20 mouse cellular contexts compared by ENCODE assay signal in the genomic region with DNA sequence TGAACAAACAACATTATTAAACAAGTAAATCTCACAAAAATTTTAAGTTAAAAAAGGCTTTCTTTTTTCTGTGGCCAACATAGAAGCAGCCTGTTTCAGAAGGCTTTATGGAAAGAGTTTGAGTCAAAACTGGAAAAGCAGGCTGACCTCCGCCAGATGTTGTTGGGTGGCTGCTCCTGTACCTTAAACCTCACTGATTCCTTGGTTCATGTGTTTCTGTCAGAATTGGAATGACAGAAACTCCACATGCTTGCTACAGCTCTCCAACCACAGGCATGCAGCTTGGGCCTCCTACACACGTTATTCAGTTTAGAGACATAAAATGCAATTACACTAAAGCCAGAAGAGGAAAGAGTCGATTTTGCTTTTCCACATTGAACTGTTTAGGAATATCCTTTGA.
"Had no signal": no experiment of that assay in that cellular context is flagged by ENCODE, and none has a peak within 500 bp of the region (broad histone marks: within the 10 kb centered on the region; RNA-seq: fewer than 3 reads in every experiment).

No protein-coding gene starts in this region.

- H3K9me3 ChIP-seq: limb, embryonic 15.5 days; midbrain, embryonic 12.5 days; midbrain, embryonic 15.5 days; neural tube, embryonic 12.5 days; neural tube, embryonic 15.5 days had no signal

- ATAC-seq: liver, postnatal 0 days; lung, postnatal 0 days; midbrain, embryonic 15.5 days had no signal

- H3K9ac ChIP-seq: limb, embryonic 15.5 days; liver, embryonic 14.5 days; liver, postnatal 0 days; lung, embryonic 14.5 days; midbrain, embryonic 12.5 days; midbrain, embryonic 15.5 days; neural tube, embryonic 12.5 days; neural tube, embryonic 15.5 days had no signal

- H3K4me3 ChIP-seq: layer of hippocampus, adult 2 months; limb, embryonic 15.5 days; midbrain, embryonic 12.5 days; midbrain, embryonic 15.5 days; neural tube, embryonic 12.5 days; neural tube, embryonic 15.5 days had no signal

- DNase-seq: kidney, postnatal 25 days; layer of hippocampus, adult 9-11 months; liver, postnatal 0 days; lung, embryonic 14.5 days; right cerebral cortex, adult 18-20 months; right cerebral cortex, postnatal 14 days; right cerebral cortex, postnatal 4 days; thymus, adult 2 months; thymus, postnatal 14 days had no signal

- H3K36me3 ChIP-seq: limb, embryonic 15.5 days; midbrain, embryonic 12.5 days; midbrain, embryonic 15.5 days; neural tube, embryonic 12.5 days; neural tube, embryonic 15.5 days had no signal

- H3K4me1 ChIP-seq: midbrain, embryonic 12.5 days; midbrain, embryonic 15.5 days; neural tube, embryonic 12.5 days; neural tube, embryonic 15.5 days had no signal

- H3K27me3 ChIP-seq: limb, embryonic 15.5 days; midbrain, embryonic 12.5 days; midbrain, embryonic 15.5 days; neural tube, embryonic 12.5 days; neural tube, embryonic 15.5 days had no signal

- H3K27ac ChIP-seq: layer of hippocampus, adult 2 months; limb, embryonic 15.5 days; liver, embryonic 14.5 days; macrophage; midbrain, embryonic 12.5 days; midbrain, embryonic 15.5 days; neural tube, embryonic 12.5 days; neural tube, embryonic 15.5 days; stomach, postnatal 0 days had no signal

- H3K4me2 ChIP-seq: limb, embryonic 15.5 days; liver, embryonic 11.5 days; lung, embryonic 14.5 days; midbrain, embryonic 12.5 days; midbrain, embryonic 15.5 days; neural tube, embryonic 12.5 days; neural tube, embryonic 15.5 days had no signal
